Mouse (Mus musculus): Measurements from ENCODE around the gene Gm2a. TPM values are rescaled to one million over a fixed set of nuclear protein-coding genes. Genes with fewer than 3 reads are reported as not detected.

Gm2a gene
- total and polyA plus RNA-seq, 3 experiments: 0.19 to 0.52 TPM; not detected in 1

- H3K27ac ChIP-seq (ENCODE audit: control insufficient read depth, low read depth, low read length): no peak overlapping the region
- H3K9me3 ChIP-seq (replicated peaks; ENCODE audit: insufficient read depth, low read length): no peaks in the 10 kb centered on the region
- no peaks in the 10 kb centered on the region; a peak in 1 of 4 replicates for H3K36me3 ChIP-seq (ENCODE audit: control insufficient read depth in 1 of 2, insufficient read depth in 2 of 2, low read length in 2 of 2)
- H3K9ac ChIP-seq (ENCODE audit: control insufficient read depth, low read depth, low read length, poor library complexity, severe bottlenecking): no peak overlapping the region
- H3K27me3 ChIP-seq (ENCODE audit: control insufficient read depth in 1 of 2, insufficient read depth in 2 of 2, low read length in 2 of 2): no peaks in the 10 kb centered on the region
- peaks cover 8 to 10% of the 10 kb centered on the region in 2 experiments for H3K4me1 ChIP-seq (ENCODE audit: control insufficient read depth in 1 of 2, insufficient read depth in 2 of 2, low read length in 2 of 2)
- DNase-seq (ENCODE audit: low read depth, low spot score): no peak
- no peak for TF ChIP-seq ZMIZ1 (IDR thresholded peaks at IDR 0.05; ENCODE audit: low read depth, low read length)
- TF ChIP-seq NRF1 (IDR thresholded peaks at IDR 0.05; ENCODE audit: insufficient read depth, low read depth, low read length, poor library complexity, severe bottlenecking): no peak
- H3K79me2 ChIP-seq (ENCODE audit: control insufficient read depth, insufficient read depth, low read length, poor library complexity): no peaks in the 10 kb centered on the region
- H3K4me3 ChIP-seq (ENCODE audit: control insufficient read depth in 1 of 2, insufficient read depth in 1 of 2, low read depth in 2 of 2, low read length in 2 of 2): no peak overlapping the region
These were observed 49.5 kb downstream of the Gm2a start for GRCm38 (mm10) chr11:55147423-55147822.

- peaks cover 8 to 10% of the 10 kb centered on the region in 2 experiments for H3K4me1 ChIP-seq (ENCODE audit: control insufficient read depth in 1 of 2, insufficient read depth in 2 of 2, low read length in 2 of 2)
- H3K9me3 ChIP-seq (replicated peaks; ENCODE audit: insufficient read depth, low read length): no peaks in the 10 kb centered on the region
- H3K27ac ChIP-seq (ENCODE audit: control insufficient read depth, low read depth, low read length): no peak overlapping the region
- no peaks in the 10 kb centered on the region for H3K27me3 ChIP-seq (ENCODE audit: control insufficient read depth in 1 of 2, insufficient read depth in 2 of 2, low read length in 2 of 2)
- H3K9ac ChIP-seq (ENCODE audit: control insufficient read depth, low read depth, low read length, poor library complexity, severe bottlenecking): no peak overlapping the region
- H3K79me2 ChIP-seq (ENCODE audit: control insufficient read depth, insufficient read depth, low read length, poor library complexity): no peaks in the 10 kb centered on the region
- H3K36me3 ChIP-seq (ENCODE audit: control insufficient read depth in 1 of 2, insufficient read depth in 2 of 2, low read length in 2 of 2): no peaks in the 10 kb centered on the region; a peak in 1 of 4 replicates
- H3K4me3 ChIP-seq (ENCODE audit: control insufficient read depth in 1 of 2, insufficient read depth in 1 of 2, low read depth in 2 of 2, low read length in 2 of 2): no peak overlapping the region
- DNase-seq (ENCODE audit: low read depth, low spot score): peak; percentile 33
- TF ChIP-seq POLR2AphosphoS5 (IDR thresholded peaks at IDR 0.05; ENCODE audit: borderline replicate concordance, low read depth, low read length): no peak
- TF ChIP-seq JUND (IDR thresholded peaks at IDR 0.05; ENCODE audit: low read depth, low read length): no peak
- TF ChIP-seq CHD2 (IDR thresholded peaks at IDR 0.05; ENCODE audit: low read length): peak; percentile 29; the same call in 1 of the 2 replicates
- TF ChIP-seq NRF1 (IDR thresholded peaks at IDR 0.05; ENCODE audit: insufficient read depth, low read depth, low read length, poor library complexity, severe bottlenecking): no peak
- TF ChIP-seq UBTF (IDR thresholded peaks at IDR 0.05; ENCODE audit: borderline replicate concordance, insufficient read depth, low read depth, low read length): no peak
- TF ChIP-seq MAZ (IDR thresholded peaks at IDR 0.05; ENCODE audit: low read depth, low read length): peak; percentile 60; the same call in 1 of the 2 replicates
- no peak for TF ChIP-seq NELFE (IDR thresholded peaks at IDR 0.05; ENCODE audit: low read depth, low read length)
- no peak for TF ChIP-seq SMC3 (IDR thresholded peaks at IDR 0.05; ENCODE audit: low read depth, low read length)
- TF ChIP-seq GATA1 (IDR thresholded peaks at IDR 0.05; ENCODE audit: low read depth, low read length): no peak
These were observed 50.5 kb downstream of the Gm2a start for GRCm38 (mm10) chr11:55148461-55148860.

GRCm38 (mm10) chr11:55151608-55152007 lies 53.7 kb downstream of the Gm2a start, which contains the start of gene Slc36a3:
Gene Slc36a3, minus strand, starts transcription at chr11:55151708.
- no peaks in the 10 kb centered on the region for H3K9me3 ChIP-seq (replicated peaks; ENCODE audit: insufficient read depth, low read length)
- H3K79me2 ChIP-seq (ENCODE audit: control insufficient read depth, insufficient read depth, low read length, poor library complexity): no peaks in the 10 kb centered on the region
- no peak for DNase-seq (ENCODE audit: low read depth, low spot score)
- no peak within 1 kb of the TSS for H3K27ac ChIP-seq (ENCODE audit: control insufficient read depth, low read depth, low read length)
- peaks cover 0 to 7% of the 10 kb centered on the region in 2 experiments; a peak in 2 of 4 replicates for H3K36me3 ChIP-seq (ENCODE audit: control insufficient read depth in 1 of 2, insufficient read depth in 2 of 2, low read length in 2 of 2)
- TF ChIP-seq TCF12 (IDR thresholded peaks at IDR 0.05; ENCODE audit: low read depth, low read length) (no peak), USF2 (IDR thresholded peaks at IDR 0.05; ENCODE audit: borderline replicate concordance in 1 of 2, insufficient read depth in 1 of 2, low read depth in 1 of 2, low read length in 2 of 2) (no peak), CTCF (IDR thresholded peaks at IDR 0.05 in 2 of 3, conservative IDR thresholded peaks at IDR 0.05 in 1 of 3; ENCODE audit: control insufficient read depth in 1 of 3, insufficient read depth in 1 of 3, low read depth in 2 of 3, low read length in 3 of 3, poor library complexity in 1 of 3, severe bottlenecking in 1 of 3) (no peak), GATA1 (IDR thresholded peaks at IDR 0.05; ENCODE audit: low read depth, low read length) (no peak), MYC (IDR thresholded peaks at IDR 0.05; ENCODE audit: low read depth, low read length) (no peak), POLR2AphosphoS5 (IDR thresholded peaks at IDR 0.05; ENCODE audit: borderline replicate concordance, low read depth, low read length) (no peak), ELF1 (IDR thresholded peaks at IDR 0.05; ENCODE audit: low read depth, low read length) (no peak), BHLHE40 (IDR thresholded peaks at IDR 0.05; ENCODE audit: borderline replicate concordance, low read depth, low read length) (no peak), TAL1 (IDR thresholded peaks at IDR 0.05; ENCODE audit: low read length) (no peak), ZKSCAN1 (IDR thresholded peaks at IDR 0.05; ENCODE audit: low read depth, low read length) (no peak), POLR2AphosphoS2 (IDR thresholded peaks at IDR 0.05; ENCODE audit: low read length) (no peak), ZC3H11A (IDR thresholded peaks at IDR 0.05; ENCODE audit: low read depth, low read length) (no peak), JUND (IDR thresholded peaks at IDR 0.05; ENCODE audit: low read depth, low read length) (no peak), HCFC1 (IDR thresholded peaks at IDR 0.05; ENCODE audit: low read depth, low read length) (no peak)
- H3K27me3 ChIP-seq (ENCODE audit: control insufficient read depth in 1 of 2, insufficient read depth in 2 of 2, low read length in 2 of 2): no peaks in the 10 kb centered on the region
- H3K4me3 ChIP-seq (ENCODE audit: control insufficient read depth in 1 of 2, insufficient read depth in 1 of 2, low read depth in 2 of 2, low read length in 2 of 2): no peak within 1 kb of the TSS
- no peak within 1 kb of the TSS for H3K9ac ChIP-seq (ENCODE audit: control insufficient read depth, low read depth, low read length, poor library complexity, severe bottlenecking)
- peaks cover 18 to 32% of the 10 kb centered on the region in 2 experiments for H3K4me1 ChIP-seq (ENCODE audit: control insufficient read depth in 1 of 2, insufficient read depth in 2 of 2, low read length in 2 of 2)
